Mouse (Mus musculus): ENCODE measurements around the gene Cnot1. TPM values are rescaled to one million over a fixed set of nuclear protein-coding genes. Genes with fewer than 3 reads are reported as not detected.

Cnot1 gene
- total RNA-seq, 2 experiments from 2014 or later: 113 to 122 TPM

DNA sequence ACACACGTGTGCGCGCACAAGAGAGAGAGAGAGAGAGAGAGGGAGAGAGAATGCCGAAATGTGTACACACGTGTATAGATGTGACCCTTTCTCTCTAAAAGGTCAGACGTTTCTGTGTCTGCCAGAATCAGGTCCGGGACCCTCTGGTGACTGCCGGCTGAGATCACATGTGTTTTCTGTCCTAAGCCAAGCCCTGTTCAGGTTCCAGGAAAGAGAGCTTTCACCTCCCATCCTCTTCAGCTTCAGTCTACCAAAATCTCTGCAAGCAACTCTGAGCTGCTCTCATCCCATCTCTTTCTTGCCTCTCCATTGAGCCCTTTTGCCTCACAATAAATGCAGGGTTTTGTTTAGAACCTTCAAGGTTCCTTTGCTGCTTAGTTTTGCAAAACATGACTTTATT is 110.6 kb downstream of the Cnot1 start:
- no peak for DNase-seq (ENCODE audit: low spot score in 2 of 2)

GRCm38 (mm10) chr8:95694631-95695030 is 112.6 kb downstream of the Cnot1 start:
- DNase-seq (ENCODE audit: low spot score in 2 of 2): no peak

DNA sequence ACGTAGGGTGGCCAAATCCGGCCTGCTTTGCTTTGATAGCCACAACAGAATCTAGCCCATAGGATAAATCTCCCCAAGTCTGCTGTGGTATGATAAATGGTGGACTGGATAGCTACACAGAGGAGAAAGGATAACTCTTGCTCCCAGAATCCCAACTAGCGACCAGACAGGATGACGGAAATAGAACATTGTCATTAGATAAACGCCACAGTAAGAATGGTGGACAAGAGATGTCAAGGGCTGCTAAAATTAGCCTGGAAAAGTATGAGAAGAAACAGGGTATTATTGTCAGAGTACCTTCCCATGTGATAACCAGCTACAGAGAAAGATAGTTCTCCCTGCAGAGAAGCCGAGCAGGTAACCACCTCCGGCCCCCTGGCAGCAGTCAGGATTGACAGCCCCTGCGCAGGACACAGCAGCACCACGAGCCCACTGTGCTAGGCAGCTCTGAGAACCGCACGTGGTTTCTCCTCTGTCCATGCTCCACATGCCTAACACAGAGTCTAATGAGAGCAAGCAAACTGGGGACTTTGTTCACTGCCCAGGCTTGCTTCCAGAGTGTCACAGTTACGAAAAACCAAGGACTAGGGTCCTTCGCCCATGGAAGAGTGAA is 116.2 kb downstream of the Cnot1 start:
- no peak for DNase-seq (ENCODE audit: low spot score in 2 of 2)

GRCm38 (mm10) chr8:95688073-95688672 is 119.1 kb downstream of the Cnot1 start:
- no peak for DNase-seq (ENCODE audit: low spot score in 2 of 2)

DNA sequence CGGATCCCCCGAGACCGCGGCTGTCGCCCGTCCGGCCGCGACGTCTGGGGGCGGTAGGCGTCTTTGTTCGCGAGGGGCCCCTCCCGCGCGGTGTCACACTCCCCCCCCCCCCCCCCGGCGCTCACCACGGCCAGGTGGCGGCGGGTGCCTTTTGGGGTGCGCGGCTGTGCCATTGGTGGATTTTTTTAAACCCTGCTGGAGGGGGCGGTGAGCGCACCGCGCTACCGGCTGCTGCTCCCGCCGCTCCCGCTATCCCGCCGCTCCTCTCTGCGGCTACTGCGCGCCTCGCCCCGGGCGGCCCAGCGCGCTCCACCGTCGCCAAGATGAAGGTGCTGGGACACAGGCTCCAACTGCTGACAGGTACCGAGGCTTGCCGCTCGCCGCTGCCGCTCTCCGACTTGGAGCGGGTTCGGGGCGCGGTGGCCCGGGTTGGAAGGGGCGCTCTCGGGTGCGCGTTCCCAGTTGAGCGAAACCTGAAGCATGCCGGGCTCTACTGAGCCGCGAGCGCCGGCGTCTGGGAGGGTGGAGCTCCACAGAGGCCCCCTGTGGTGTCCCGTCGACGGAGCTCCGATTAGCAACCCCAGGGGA is 129.1 kb downstream of the Cnot1 start:
- DNase-seq (ENCODE audit: low spot score in 2 of 2): no peak

DNA sequence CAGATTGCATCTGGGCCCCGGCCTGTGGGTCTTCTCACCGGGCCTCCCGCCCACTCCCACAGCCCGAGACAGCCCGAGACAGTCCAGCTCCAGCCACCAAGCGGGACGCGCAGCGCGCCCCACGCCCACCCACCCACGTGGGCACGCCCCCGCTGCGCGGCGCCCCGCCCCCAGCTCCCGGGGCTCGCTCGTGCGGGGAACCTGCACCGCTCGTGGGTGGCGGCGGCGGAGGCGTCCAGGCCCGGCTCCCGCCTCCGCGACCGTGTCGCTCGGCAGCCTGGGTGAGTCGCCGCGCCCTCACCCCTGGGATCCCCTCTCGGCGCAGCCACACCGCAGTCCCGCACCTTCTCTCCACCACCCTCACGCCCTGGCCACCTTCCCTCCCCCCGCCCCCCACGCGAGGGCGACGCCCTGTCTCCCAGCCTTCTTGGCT is 129.7 kb downstream of the Cnot1 start:
- DNase-seq (ENCODE audit: low spot score in 2 of 2): no peak

GRCm38 (mm10) chr8:95676631-95677030 is 130.6 kb downstream of the Cnot1 start, which contains the start of gene Ndrg4:
Gene Ndrg4, plus strand, starts transcription at chr8:95676980.
- no peak for DNase-seq (ENCODE audit: low spot score in 2 of 2)

- no peak for DNase-seq (ENCODE audit: low spot score in 2 of 2)
Measured at GRCm38 (mm10) chr8:95672811-95673210, 134.5 kb downstream of the Cnot1 start.

- no peak for DNase-seq (ENCODE audit: low spot score in 2 of 2)
Measured at GRCm38 (mm10) chr8:95671861-95672260, 135.4 kb downstream of the Cnot1 start.

- DNase-seq (ENCODE audit: low spot score in 2 of 2): no peak
Measured at GRCm38 (mm10) chr8:95669967-95670366, 137.3 kb downstream of the Cnot1 start.

Small RNA genes lying within 50 kb of the gene (microRNA-seq; reads per million reads assigned to microRNA genes)
- not detected for gene Mir7073

Other genes with a start within 250 kb of the Cnot1 start
- not detected for gene Prss54, start 231.1 kb downstream of the Cnot1 start, total RNA-seq (2021)
- 1 to 10 TPM; 2.7 to 3.3 TPM for gene Gins3, start 174.0 kb downstream of the Cnot1 start, total RNA-seq (2021)
- gene Ndrg4, start 130.5 kb downstream of the Cnot1 start, total RNA-seq (2021): 10 to 100 TPM; 13.8 to 18.5 TPM
- 1 to 10 TPM; 8.1 to 8.3 TPM for gene Setd6, start 91.6 kb downstream of the Cnot1 start, total RNA-seq (2021)
- 100 to 1,000 TPM; 110 to 115 TPM for gene Sap18b, start 17.9 kb upstream of the Cnot1 start, total RNA-seq (2021)
- 1 to 10 TPM; 9.5 to 10.0 TPM for gene Slc38a7, start 46.1 kb upstream of the Cnot1 start, total RNA-seq (2021)
- 100 to 1,000 TPM; 230 to 251 TPM for gene Got2, start 81.1 kb upstream of the Cnot1 start, total RNA-seq (2021)

All from gastrocnemius, postnatal 4 days (tissue).